Mouse (Mus musculus): Measurements from ENCODE around the gene Cyyr1.

DNA sequence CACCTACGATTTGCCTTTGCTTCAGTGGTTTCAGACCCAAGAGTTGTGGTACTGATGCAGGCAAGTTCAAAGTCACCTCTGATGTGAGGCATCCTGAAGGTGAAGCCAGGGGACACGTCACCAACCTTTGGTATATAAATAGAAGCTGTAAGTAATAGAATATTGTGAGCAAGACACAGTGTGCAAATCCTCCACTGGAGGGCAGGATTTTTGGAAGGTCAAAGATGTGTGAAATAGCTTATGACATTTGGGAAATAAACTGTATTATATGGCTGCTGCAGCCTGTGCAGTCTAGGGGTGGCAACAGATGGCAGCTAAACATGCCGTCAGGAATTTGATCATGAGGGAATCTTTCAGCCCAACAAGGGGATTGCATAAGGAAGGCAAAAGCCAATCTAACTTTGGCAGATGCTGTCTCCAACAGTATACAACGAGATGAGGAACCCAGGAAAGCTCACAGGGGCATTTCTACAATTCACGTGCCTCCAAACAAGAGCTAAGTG lies 65.0 kb downstream of the Cyyr1 start:
- TF ChIP-seq CTCF (IDR thresholded peaks at IDR 0.05; ENCODE audit: extremely low read depth, insufficient read depth, insufficient read length, insufficient replicate concordance): no peak
- TF ChIP-seq POLR2A (IDR thresholded peaks at IDR 0.05; ENCODE audit: low read depth, low read length): no peak
